Mouse (Mus musculus): ENCODE measurements around the gene Lamb3.

GRCm38 (mm10) chr1:193255032-193255431, 47.5 kb downstream of the Lamb3 start:
- TF ChIP-seq TAL1 (IDR thresholded peaks at IDR 0.05; ENCODE audit: low read length): no peak
- no peak for TF ChIP-seq GATA1 (IDR thresholded peaks at IDR 0.05; ENCODE audit: low read length)

All from erythroblast, embryonic 14.5 days (primary cell).